Mouse (Mus musculus) cerebellum, postnatal 25 days (tissue): ENCODE results near the gene Tmprss4.

Experiments
- DNase-seq, 2 experiments: peaks; one replicate each; pipeline ENCODE4 v3.0.0; 2021; ENCODE audit warnings: mixed read lengths in 2 of 2

Gene Tmprss4

DNA sequence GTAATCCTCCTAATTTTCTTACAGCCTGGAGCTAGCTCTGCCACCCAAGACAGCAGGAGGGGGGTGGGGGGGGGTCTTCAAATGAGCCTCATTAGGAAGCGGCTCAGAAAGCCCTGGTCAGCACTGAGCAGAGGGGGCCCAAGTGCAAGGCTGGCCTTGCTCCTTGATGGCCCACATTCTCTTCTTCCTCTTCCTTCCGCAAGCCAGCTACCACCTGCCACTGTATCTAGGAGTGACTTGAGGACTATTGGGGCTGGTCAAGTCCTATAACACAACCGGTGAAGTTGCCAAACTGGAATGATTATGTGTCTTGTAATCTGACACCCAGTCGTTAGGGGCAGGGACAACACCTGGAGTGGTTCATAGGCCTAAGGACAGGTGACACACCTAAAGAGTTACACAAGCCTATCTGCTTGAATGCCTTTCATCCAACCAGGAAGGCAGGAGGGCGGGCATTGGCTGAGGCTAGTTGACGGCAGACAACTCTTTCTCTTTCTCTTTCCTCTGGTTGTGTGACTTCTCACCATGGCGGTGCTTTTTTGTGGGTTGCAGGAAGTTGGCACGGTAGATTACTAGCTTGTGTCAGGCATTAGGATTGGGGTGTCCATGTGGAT lies at the start of gene Tmprss4:
Gene Tmprss4, minus strand, starts transcription at position 296 of the 614 bp plus-strand sequence.
- DNase-seq: no peak

DNA sequence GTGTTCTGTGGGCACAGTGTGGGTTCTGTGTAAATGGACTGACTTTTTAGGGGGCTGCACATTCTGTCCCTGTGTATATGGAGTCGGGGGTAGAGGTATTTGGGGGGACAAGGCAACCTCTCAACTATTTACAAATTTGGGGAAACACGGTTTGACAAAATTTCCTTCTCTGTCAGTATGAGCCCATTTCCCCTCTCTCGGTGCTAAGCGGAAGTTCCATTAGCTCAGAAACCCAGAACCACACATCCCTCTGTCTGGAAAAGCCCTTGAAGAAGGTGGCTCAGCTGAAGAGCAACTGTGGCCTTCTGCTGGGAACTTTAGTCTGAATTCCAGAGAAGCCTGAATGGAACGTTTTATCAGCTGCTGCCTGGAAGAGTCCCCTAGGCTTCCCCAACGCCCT lies 48.5 kb upstream of the Tmprss4 start:
- no peak for DNase-seq

DNA sequence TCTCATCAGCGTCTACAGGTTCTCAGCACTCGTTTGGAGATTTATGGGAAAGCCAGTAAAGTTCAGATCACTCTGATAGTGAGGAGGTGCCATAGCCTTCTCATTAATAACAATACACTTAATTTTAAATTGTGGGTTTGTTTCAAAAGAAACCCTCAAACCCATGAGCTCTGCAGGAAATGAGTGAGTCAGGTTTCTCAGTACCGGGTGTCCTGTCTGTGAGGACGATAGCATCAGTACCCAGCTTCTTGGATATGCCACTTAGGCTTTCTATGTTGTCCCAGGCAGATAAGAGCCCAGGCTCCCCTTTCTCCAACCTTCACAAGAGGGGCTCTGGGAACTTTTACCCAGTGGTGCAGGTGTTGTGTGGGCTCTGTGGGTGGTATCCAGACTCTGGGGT lies 48.1 kb upstream of the Tmprss4 start:
- no peak for DNase-seq

DNA sequence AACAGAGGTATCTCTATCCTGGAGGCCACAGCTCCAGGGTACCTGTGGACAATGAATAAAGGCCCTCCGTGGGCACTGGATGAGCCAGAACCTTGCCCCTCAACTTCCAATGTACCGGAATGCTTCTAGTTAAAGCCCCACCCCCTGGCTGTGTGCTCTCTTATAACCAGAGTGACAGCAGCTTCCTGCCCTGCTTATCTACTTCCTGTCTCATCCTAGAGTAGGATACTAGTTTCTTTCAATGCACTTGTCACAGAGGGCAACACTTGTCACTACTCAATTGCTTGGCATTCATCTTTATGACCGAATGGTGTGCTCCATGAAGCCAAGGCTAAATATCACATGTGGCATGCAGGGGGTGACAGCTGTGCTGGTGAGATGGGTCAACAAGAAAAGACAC lies 47.4 kb upstream of the Tmprss4 start:
- DNase-seq: no peak

DNA sequence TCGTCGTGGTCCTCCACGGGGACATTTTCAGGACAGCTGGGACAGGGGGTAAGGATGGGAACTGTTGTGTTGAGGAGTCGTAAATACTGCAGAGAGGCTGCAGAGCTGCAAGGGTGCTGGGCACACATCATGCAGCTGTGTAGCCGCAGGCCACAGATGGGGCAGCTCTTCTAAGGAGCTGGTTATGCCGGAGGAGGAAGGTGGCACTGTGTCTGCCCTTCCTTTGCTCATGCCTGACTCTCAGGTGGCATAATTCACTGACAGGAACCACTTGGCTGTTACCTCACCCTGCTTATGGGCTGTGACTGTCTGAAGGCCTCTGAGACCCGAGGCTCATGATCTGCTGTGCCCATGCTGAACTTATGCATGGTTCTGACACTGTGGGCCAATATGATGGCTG lies 46.4 kb upstream of the Tmprss4 start:
- no peak for DNase-seq

DNA sequence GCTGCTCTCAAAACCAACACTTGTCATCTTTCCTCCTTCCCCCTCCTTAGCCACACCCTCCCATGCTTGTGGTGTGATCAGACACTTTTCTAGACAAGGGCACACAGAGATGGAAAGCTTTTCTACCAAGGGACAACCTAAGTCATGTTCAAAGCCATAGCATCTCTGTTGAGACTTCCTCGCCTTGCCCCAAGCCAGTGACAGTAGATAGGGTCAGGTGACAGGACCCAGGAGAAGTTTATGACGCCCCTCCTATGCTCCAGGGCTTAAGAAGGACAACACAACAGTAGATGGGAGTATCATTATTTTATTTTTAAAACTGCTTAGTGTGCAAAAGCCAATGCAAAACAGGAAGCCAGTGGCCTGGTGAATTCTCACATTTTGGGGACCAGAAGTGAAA lies 43.6 kb upstream of the Tmprss4 start:
- DNase-seq: no peak

DNA sequence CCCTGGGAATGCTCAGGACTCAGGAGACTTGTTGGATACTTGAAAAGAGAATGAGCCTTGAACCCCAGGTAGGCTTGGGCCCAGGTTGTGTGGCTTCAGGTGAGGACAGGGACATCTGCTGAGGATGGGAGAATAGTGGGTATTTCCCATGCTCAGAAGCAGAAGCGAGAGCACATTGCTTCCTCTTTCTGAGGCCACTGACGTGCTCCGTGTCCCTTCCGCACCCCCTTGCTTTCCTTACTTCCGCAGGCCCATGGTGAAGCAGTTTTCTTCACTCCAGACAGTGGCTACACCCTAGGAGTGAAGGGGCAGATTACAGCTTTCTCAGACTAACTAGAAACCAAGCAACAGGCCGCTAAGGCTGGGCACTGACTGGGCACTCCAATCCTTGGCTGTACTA lies 42.2 kb upstream of the Tmprss4 start:
- no peak for DNase-seq

DNA sequence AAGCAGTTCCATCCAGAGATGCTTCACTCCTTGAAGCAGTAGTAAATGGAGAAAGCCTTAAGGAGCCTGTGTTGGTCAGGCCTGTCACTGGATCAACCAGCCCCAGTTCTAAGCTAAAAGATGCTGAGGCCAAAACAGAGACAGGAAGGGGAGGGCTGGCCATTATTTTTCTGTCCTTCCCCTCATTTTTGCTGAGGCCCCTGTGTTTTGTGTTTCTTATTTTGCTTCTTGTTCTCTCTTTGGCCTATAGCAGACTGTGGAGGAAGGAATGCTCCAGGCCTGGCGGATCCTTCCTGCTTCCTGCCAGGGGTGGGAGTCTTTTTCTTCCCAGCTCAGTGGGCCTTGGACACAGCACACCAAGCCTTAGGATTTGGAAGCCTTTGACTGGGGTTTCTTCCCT lies 41.5 kb upstream of the Tmprss4 start:
- DNase-seq: no peak

DNA sequence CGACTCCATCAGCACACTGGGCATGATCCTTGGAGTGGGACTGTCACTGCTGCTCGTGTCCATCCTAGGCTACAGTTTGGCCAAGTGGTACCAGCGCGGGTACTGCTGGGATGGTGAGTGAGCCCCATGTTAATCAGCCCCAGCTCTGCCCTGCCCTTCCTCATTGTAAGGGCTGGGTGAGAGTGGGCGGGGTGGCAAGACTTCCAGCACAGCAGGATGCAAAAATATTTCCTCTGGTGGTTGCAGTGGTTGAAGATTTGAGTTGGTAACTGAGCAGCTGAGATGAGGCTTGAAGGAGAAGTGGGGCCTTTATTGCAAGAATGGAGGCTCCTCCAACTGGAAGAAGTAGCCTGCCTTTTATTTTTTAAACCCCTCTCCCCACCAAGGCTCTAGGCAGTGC lies 37.5 kb upstream of the Tmprss4 start:
- DNase-seq: no peak

DNA sequence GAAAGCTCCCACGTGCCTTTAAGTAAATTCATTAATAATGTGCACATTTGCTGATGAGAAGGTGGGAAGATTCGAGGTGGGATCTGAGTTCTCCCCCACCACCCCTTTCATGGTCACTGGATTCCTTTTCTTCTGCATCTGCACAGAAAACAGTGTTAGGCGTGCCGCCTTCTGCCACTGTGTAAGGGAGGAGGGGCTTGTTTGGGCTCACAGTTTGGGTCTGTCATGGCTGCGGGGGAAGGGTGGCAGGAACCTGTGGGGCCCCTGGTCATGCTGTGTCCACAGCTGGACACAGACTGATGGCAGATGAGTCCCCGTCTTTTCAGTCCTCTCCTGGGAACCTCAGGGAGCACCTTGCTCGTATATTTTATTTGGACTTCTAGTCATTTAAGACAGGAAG lies 32.9 kb upstream of the Tmprss4 start:
- DNase-seq: no peak

DNA sequence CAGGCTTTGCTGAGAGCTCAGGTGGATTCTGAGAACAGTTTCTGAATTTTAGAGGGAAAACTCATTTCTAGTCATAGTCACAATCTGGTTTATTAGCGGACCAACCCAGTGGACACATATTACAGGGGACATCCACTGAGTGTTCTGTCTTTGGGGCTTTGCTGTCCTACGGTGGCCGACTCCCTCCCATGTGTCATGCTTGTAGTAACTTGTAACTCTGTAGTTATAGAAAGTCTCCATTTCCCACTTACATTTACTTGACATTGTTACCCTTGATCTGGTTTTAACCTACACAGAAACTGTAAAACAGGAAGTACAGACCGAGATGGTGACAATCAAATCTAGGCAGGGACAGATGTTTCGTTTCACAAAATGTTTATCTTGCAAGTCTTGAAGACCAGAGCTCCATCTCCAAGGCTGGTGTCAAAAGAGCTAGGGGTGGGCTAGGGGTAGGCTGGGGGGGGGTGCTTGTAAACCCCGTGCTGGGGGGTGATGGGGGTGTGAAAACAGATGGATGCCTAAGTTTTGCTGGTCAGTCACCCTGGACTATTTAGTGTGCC lies 31.9 kb upstream of the Tmprss4 start:
- DNase-seq: no peak

DNA sequence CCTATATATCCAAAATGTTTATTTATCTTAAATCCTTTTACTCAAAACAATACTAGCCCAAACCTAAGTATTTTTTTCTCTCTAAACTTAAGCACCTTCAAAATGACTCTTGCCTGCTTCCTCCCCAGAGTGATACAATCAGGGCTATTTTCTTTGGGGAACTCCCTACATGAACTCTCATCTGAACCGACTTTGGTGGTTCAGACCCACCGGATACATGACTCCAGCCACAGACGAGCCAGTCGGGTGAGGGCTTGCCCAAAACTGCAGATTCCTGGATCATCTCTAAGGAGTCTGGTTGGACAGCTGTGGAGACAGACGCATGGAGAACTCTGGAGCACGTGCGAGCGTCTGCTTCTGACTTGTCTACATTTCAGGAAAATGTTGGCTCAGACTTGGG lies 25.5 kb upstream of the Tmprss4 start:
- DNase-seq: no peak

DNA sequence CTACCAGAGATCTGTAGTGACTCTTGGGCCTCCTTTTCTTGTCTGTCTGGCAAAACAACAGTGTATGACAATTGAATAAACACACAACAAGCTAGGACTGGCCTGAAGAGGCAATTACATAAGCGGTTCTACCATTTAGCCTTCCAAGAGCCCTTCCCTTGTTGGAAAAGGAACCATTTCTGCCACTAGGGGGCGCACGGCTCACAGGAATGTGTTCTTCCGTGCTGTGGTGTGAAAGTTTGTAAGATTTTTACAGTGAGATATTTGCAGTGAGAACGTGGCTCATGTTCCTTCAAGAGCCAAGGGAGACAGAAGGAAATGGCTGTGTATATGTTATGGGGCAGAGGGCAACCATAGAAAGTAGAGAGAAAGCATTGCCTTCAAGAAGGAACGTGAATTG lies 17.7 kb upstream of the Tmprss4 start:
- DNase-seq: peak; percentile 93 to 98

DNA sequence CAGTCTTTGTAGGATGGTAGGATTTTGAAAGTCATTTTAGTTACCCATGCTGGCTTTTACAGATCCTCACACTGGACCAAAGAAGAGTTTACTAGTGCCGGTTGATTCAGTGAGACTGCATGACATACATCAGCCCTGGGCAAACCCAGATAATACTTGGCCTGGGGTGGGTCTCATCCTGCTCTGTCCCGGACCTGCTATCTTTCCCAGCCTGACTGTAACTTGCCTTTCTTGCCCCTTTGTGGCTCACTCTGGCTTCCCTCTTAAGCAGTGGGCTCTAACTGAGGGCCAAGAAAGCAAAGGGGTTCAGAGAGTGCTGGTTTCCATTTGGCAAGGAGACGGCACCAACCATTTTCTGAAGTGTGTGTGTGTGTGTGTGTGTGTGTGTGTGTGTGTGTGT lies 15.8 kb upstream of the Tmprss4 start:
- no peak for DNase-seq

DNA sequence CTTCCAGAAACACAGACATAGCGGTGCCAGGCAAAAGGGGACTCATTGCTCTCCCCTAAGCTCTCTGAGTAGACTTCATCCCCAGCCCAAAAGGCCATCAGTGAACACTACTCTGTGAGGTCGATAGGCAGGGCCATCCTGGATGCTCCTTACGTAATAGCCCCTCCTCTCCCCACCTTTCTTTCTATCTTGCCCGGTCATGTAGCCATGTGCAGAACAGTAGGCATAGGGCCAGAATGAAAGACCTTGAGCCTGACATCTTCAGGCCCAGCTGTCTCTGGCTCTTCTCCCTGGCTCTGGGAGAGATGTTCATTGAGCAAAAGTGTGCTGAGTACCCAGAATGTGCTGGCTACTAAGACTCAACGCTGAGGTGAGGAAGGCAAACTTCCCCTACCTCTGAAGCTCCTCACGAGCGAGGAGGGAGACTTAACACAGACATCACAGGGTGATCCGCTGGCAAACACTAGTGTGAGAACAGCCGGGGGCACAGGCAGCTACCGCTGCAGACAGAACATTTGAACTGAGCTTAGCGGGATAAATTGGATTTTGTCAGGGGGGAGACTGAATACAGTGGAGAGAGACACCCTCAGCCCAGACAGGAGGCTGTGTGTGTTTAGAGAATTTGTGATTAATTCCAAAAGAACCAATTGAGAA lies 11.8 kb upstream of the Tmprss4 start:
- DNase-seq: peak in 1 of 2 experiments; percentile 19

DNA sequence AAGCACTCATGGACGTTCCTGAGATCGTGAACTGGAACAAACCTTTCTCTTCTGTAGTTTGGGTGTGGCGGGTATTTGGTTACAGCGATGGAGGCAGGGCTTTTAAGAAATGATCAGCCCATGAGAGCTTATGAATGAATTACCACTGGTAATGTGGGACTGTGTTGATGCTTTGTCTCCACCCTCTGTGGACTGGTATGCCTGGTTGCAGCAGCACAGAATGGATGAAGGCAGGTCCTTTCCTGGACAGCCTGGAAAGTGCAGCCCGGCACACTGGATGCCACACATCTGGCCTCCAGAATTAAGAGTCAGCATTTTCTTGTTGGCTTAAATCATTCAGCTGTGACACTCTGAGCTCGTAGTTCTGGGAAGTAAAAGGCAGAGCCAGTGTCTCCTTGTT lies 8.1 kb upstream of the Tmprss4 start:
- DNase-seq: no peak

DNA sequence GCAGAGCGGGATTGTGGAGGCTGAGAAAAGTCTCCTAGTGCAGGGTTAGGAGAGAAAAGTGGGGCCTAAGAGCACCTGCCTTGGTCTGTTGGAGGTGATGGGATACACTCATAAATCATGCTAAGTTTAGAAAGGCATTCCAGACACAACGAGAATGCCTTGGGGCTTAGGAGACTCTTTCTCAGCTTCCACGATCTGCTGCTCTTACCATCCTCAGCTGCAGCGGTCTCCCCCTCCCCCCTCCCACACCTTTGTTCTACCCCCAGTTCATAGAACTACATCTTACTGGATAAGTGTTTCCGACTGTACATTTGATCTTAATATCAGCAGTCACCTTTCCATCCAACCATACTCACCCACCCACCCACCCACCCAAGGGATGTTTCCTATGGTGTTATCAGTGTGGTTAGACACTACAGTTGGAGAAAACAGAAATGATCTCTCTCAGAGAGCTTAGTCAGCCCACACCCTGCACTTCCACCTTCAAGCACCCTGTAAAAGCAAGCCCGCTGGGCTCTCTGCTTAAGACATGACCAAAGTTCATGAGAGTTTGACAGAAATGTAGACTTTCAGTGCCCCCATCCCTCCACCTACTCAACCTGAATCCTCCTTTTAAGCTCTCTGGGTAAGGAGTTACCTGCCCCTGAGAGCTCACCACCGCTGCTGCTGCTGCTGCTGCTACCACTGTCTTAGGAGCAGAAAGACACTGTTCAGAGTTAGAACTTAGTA lies 3.3 kb upstream of the Tmprss4 start:
- DNase-seq: no peak

DNA sequence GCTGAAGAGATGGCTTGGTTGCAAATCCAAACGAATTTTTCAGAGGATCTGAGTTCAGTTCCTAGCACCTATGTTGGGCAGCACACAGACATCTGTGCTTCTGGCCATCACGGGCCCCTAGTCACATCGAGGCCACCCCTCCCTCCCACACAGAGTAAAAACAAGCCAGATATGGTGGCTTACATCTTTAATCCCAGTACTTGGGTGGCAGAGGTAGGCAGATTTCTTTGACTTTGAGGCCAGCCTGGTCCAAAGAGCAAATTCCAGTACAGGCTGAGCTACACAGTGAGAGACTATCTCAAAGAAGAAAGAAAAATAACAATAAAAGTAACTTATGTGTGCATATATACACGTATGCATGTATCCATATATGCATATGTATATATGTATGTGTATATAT lies 2.2 kb upstream of the Tmprss4 start:
- no peak for DNase-seq

DNA sequence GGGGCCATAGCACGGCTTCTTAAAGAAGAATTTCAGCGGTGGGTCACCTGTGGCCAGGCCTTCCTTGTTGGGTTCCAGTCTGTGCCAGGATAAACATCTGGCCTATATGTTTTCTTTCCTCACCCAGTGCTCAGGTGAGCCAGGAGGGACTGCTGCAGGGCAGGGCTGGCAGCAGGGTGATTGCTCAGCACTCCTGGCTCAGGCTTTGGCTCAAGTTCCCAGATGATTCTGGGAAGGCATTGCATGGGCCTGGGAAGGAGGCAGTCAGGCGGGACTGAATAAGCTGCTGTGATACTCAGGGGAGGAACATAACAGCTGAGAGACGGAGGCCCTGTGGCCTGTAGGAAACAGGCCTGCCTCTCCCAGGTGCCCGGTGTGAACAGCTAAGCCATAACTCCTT lies 1.3 kb upstream of the Tmprss4 start:
- DNase-seq: no peak

DNA sequence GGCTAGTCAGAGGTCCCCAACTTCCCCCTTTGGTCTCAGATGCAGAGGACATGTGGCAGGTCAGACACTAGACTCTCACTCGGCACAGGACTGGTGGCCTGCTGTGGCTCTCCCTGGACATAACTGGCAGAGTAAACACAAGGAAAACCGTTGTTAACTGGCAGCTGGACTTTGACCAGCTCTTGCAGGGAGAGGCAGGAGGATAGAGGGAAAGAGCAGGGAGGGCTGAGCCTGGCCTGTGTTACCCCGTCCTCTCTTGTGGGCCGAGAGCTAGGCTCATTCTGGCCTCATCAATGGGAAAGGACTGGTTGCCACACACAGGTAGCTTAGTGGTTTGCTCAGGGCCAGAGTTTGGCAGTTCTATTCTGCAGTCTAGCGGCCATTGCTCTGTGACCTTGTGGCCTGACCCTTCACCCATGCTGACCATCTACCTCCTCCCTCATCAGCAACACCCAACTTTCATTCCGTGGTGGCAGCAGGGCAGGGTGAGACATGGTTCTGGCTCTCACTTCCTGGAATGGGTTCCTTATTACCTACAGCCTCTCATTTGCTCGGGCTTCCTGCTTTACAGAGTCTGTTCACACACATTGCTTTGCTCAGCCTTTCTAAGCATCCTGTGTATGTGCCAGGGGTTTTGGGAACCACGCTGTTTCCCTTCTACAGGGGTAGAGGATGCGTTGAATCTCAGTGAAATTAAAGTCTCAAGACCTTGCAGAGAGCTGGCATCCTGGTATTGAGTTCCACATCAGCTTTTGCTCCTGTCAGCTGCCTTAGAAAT lies 1.7 kb downstream of the Tmprss4 start:
- no peak for DNase-seq

DNA sequence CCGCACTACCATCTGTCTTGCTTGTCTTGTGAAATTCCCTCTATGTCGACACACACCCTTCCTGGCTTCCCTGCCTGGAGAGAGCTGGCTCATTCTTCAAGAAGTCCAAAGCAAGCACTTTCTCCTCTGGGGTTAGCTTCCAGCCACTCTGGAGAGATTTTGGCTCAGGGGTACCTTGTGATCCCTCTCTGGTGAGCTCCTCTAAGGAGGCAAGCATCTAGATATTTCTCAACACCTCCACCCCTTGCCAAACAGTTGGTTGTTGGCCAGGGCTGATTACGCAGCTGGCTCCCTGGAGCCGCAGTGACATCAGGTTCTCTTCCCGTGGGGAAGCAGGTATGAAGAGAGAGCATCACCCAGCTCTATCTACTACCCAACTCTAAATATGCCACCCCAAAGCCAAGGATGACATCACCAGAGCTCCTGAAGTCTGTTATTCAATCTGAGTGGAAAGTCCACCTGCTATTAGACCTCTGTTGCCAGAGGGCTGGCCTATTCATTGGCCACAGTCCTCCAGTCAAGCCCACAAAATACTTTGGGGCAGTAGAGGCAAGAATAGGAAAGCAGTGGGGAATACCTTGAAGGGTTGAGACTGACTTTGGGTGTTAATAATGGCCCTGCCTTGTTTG lies 2.5 kb downstream of the Tmprss4 start:
- no peak for DNase-seq

DNA sequence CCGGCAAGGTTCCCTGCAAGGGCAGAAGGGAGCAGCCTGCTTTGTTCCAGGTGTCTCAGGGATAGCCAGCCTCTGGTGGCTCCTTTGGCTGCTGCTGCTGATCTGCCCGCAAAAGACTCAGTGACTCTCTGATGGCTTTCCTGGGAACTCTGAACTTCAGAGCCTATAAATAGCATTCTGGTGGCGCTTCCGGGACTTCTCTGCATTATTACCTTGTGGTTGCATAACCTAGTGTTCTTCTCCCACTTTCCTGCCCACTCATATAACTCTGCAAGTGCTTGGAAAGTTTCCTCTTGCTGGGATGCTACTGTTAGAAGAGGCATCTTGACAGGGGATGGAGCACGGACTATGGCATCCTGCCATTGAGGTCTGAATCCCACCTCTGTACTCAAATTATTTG lies 6.3 kb downstream of the Tmprss4 start:
- DNase-seq: no peak
